Mouse (Mus musculus) mature B cell (primary cell): ENCODE measurements around the gene Alox15.

Source experiments
- in situ Hi-C: fragments of 300-500 bp; cut with MboI; formaldehyde crosslinking; loops from 2 replicates; pipeline ENCODE4 v1.14.3; 2019

Alox15 gene

GRCm38 (mm10) chr11:70308296-70308695, 43.5 kb downstream of the Alox15 start:
- in situ Hi-C loops = no loop called here

GRCm38 (mm10) chr11:70306159-70306558, 45.7 kb downstream of the Alox15 start:
- in situ Hi-C loops = no loop called here

GRCm38 (mm10) chr11:70302293-70302692, 49.5 kb downstream of the Alox15 start:
- in situ Hi-C loops = no loop called here

GRCm38 (mm10) chr11:70297836-70298454, 53.9 kb downstream of the Alox15 start:
- in situ Hi-C loops = no loop called here

- in situ Hi-C loops = no loop called here
Measured at GRCm38 (mm10) chr11:70297405-70297804, 54.4 kb downstream of the Alox15 start.
